Mouse (Mus musculus) megakaryocyte, embryonic 14.5 days (primary cell): ENCODE measurements around the gene Ccdc32.

Experiments
- FLI1 ChIP-seq: IDR thresholded peaks from 2 replicates; pipeline ENCODE4 v1.6.1; 2012; ENCODE audit warnings: low read length, inconsistent platforms, mixed read lengths
- GATA1 ChIP-seq: IDR thresholded peaks from 3 replicates; pipeline ENCODE4 v1.6.1; 2012; ENCODE audit warnings: mixed read lengths, low read length, inconsistent platforms, borderline replicate concordance

DNA sequence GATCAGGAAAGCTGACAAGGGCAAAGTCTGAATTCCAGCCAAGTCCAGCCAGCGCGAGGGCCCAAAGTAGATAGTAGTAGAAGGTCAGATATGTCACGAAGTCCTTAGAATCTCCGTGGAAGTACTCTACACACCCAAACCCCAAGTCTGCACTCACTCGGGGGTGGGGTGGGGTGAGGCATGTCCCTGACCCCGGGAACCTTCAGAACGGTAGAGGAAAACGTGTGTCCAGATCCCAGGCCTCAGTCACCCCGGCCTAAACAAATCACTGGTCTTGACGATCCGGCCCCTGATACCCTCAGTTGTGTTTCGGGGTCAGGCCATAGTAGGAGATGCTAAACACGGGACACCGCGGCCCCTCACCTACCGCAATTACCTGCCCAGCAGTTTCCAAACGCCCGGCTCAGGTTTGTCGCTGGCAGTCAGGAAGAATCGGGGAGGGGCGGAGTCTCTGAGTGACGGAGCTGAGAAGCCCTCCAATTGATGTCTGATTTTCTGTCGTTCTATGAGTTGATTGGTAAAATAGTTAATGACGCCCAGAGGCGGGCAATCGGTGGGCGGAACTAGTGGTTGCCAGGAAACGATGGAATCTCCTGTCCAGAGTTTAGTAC, at the start of gene Ccdc32:
- TF ChIP-seq GATA1 (no peak), FLI1 (no peak)
